Mouse (Mus musculus): ENCODE measurements around the gene Slc25a24. TPM values are rescaled to one million over a fixed set of nuclear protein-coding genes. Genes with fewer than 3 reads are reported as not detected.

Gene Slc25a24
- polyA plus RNA-seq, 1 experiment from 2014 or later = 14.8 TPM

- H3K9ac ChIP-seq (ENCODE audit: low read depth, low read length) = no peak overlapping the region
- 96% methylated on average over 1 of the region's 1 CpGs for WGBS
- H3K27ac ChIP-seq = no peak overlapping the region
- no peak overlapping the region for H3K4me3 ChIP-seq (replicated peaks; ENCODE audit: low read depth, low read length)
- H3K36me3 ChIP-seq (ENCODE audit: insufficient read depth, low read length) = peaks cover 5% of the 10 kb centered on the region
- H3K4me2 ChIP-seq (ENCODE audit: low read length) = no peak overlapping the region
- DNase-seq (ENCODE audit: low spot score) (no peak), ATAC-seq (replicated peaks; ENCODE audit: low FRiP score, low read depth) (no peak)
- H3K4me1 ChIP-seq (replicated peaks; ENCODE audit: insufficient read depth, low read length) = no peaks in the 10 kb centered on the region
- no peaks in the 10 kb centered on the region for H3K9me3 ChIP-seq (replicated peaks; ENCODE audit: low read length)
- no peaks in the 10 kb centered on the region for H3K27me3 ChIP-seq (ENCODE audit: insufficient read depth, low read length)
- no peak for TF ChIP-seq CTCF (IDR thresholded peaks at IDR 0.05; ENCODE audit: low read depth)
Observed at GRCm38 (mm10) chr3:109164644-109165043, 41.7 kb downstream of the Slc25a24 start.

GRCm38 (mm10) chr3:109165214-109165829, 42.4 kb downstream of the Slc25a24 start:
- H3K4me3 ChIP-seq (replicated peaks; ENCODE audit: low read depth, low read length) = no peak overlapping the region
- no peaks in the 10 kb centered on the region for H3K9me3 ChIP-seq (replicated peaks; ENCODE audit: low read length)
- 85% methylated on average over 8 of the region's 8 CpGs for WGBS
- no peak for TF ChIP-seq CTCF (IDR thresholded peaks at IDR 0.05; ENCODE audit: low read depth)
- H3K27me3 ChIP-seq (ENCODE audit: insufficient read depth, low read length) = no peaks in the 10 kb centered on the region
- peaks cover 4% of the 10 kb centered on the region; the same call in 1 of the 2 replicates for H3K36me3 ChIP-seq (ENCODE audit: insufficient read depth, low read length)
- ATAC-seq (replicated peaks; ENCODE audit: low FRiP score, low read depth) (no peak), DNase-seq (ENCODE audit: low spot score) (no peak)
- no peak overlapping the region for H3K4me2 ChIP-seq (ENCODE audit: low read length)
- no peak overlapping the region for H3K9ac ChIP-seq (ENCODE audit: low read depth, low read length)
- no peaks in the 10 kb centered on the region for H3K4me1 ChIP-seq (replicated peaks; ENCODE audit: insufficient read depth, low read length)
- H3K27ac ChIP-seq = no peak overlapping the region

GRCm38 (mm10) chr3:109169121-109169520, 46.2 kb downstream of the Slc25a24 start:
- H3K9me3 ChIP-seq (replicated peaks; ENCODE audit: low read length) = no peaks in the 10 kb centered on the region
- DNase-seq (ENCODE audit: low spot score) (no peak), ATAC-seq (replicated peaks; ENCODE audit: low FRiP score, low read depth) (no peak)
- H3K36me3 ChIP-seq (ENCODE audit: insufficient read depth, low read length) = peaks cover 4% of the 10 kb centered on the region; the same call in 1 of the 2 replicates
- H3K27ac ChIP-seq = no peak overlapping the region
- no peak overlapping the region for H3K4me2 ChIP-seq (ENCODE audit: low read length)
- WGBS = 94% methylated on average over 2 of the region's 2 CpGs
- no peak overlapping the region for H3K4me3 ChIP-seq (replicated peaks; ENCODE audit: low read depth, low read length)
- no peaks in the 10 kb centered on the region for H3K4me1 ChIP-seq (replicated peaks; ENCODE audit: insufficient read depth, low read length)
- H3K27me3 ChIP-seq (ENCODE audit: insufficient read depth, low read length) = no peaks in the 10 kb centered on the region
- no peak overlapping the region for H3K9ac ChIP-seq (ENCODE audit: low read depth, low read length)
- no peak for TF ChIP-seq CTCF (IDR thresholded peaks at IDR 0.05; ENCODE audit: low read depth)

- peak; percentile 81 for DNase-seq (ENCODE audit: low spot score)
- Histone ChIP-seq H3K9me3 (replicated peaks; ENCODE audit: low read length) (no peaks in the 10 kb centered on the region), H3K4me3 (replicated peaks; ENCODE audit: low read depth, low read length) (no peak overlapping the region), H3K4me1 (replicated peaks; ENCODE audit: insufficient read depth, low read length) (no peaks in the 10 kb centered on the region), H3K4me2 (ENCODE audit: low read length) (no peak overlapping the region; the same call in 1 of the 2 replicates), H3K36me3 (ENCODE audit: insufficient read depth, low read length) (peaks cover 4% of the 10 kb centered on the region; the same call in 1 of the 2 replicates), H3K9ac (ENCODE audit: low read depth, low read length) (no peak overlapping the region), H3K27ac (no peak overlapping the region), H3K27me3 (ENCODE audit: insufficient read depth, low read length) (no peaks in the 10 kb centered on the region)
- no peak for ATAC-seq (replicated peaks; ENCODE audit: low FRiP score, low read depth)
- peak; percentile 93 for TF ChIP-seq CTCF (IDR thresholded peaks at IDR 0.05; ENCODE audit: low read depth)
- 23% methylated on average over 15 of the region's 15 CpGs for WGBS
Observed at GRCm38 (mm10) chr3:109171070-109171778, 48.3 kb downstream of the Slc25a24 start.

GRCm38 (mm10) chr3:109174394-109174793, 51.4 kb downstream of the Slc25a24 start:
- no peak for TF ChIP-seq CTCF (IDR thresholded peaks at IDR 0.05; ENCODE audit: low read depth)
- no peak for DNase-seq (ENCODE audit: low spot score)
- 81% methylated on average over 5 of the region's 5 CpGs for WGBS

GRCm38 (mm10) chr3:109178705-109179104, 55.8 kb downstream of the Slc25a24 start:
- Histone ChIP-seq H3K4me3 (replicated peaks; ENCODE audit: low read depth, low read length) (no peak overlapping the region), H3K4me1 (replicated peaks; ENCODE audit: insufficient read depth, low read length) (no peaks in the 10 kb centered on the region), H3K36me3 (ENCODE audit: insufficient read depth, low read length) (no peaks in the 10 kb centered on the region), H3K9me3 (replicated peaks; ENCODE audit: low read length) (no peaks in the 10 kb centered on the region), H3K27me3 (ENCODE audit: insufficient read depth, low read length) (no peaks in the 10 kb centered on the region), H3K27ac (no peak overlapping the region), H3K9ac (ENCODE audit: low read depth, low read length) (no peak overlapping the region), H3K4me2 (ENCODE audit: low read length) (no peak overlapping the region)
- DNase-seq (ENCODE audit: low spot score) (peak; percentile 7), ATAC-seq (replicated peaks; ENCODE audit: low FRiP score, low read depth) (no peak)
- TF ChIP-seq CTCF (IDR thresholded peaks at IDR 0.05; ENCODE audit: low read depth) = no peak
- 50% methylated on average over 6 of the region's 6 CpGs for WGBS

More at GRCm38 (mm10) chr3:109174394-109174793, 51.4 kb downstream of the Slc25a24 start:
- no peak overlapping the region for H3K9ac ChIP-seq (ENCODE audit: low read depth, low read length)
- no peaks in the 10 kb centered on the region for H3K4me1 ChIP-seq (replicated peaks; ENCODE audit: insufficient read depth, low read length)
- H3K36me3 ChIP-seq (ENCODE audit: insufficient read depth, low read length) = no peaks in the 10 kb centered on the region
- H3K4me3 ChIP-seq (replicated peaks; ENCODE audit: low read depth, low read length) = no peak overlapping the region
- no peaks in the 10 kb centered on the region for H3K27me3 ChIP-seq (ENCODE audit: insufficient read depth, low read length)
- ATAC-seq (replicated peaks; ENCODE audit: low FRiP score, low read depth) = no peak
- H3K27ac ChIP-seq = no peak overlapping the region
- no peaks in the 10 kb centered on the region for H3K9me3 ChIP-seq (replicated peaks; ENCODE audit: low read length)
- H3K4me2 ChIP-seq (ENCODE audit: low read length) = no peak overlapping the region

Measured in kidney, postnatal 0 days (tissue).